Mouse (Mus musculus) heart, embryonic 16.5 days (tissue): ENCODE data around the gene 1110008L16Rik. TPM values are rescaled to one million over a fixed set of nuclear protein-coding genes. Genes with fewer than 3 reads are reported as not detected.
A peak's percentile ranks its signal among the peaks of the same experiment; 100 is the strongest.
"Not testable (repeated sequence)": the region's sequence is repeated elsewhere in the genome, so short reads cannot be mapped to it uniquely, and the experiment has no call there.

Experiments
- ATAC-seq: fragments of 200-750 bp; cut with Nextera tagmentation; replicated peaks from 2 replicates; pipeline ENCODE4 v1.8.0; 2017; ENCODE audit warnings: moderate number of reproducible peaks; ENCODE audit not compliant: insufficient read depth, low FRiP score; ENCODE audit errors: extremely low read depth
- H3K27ac ChIP-seq: fragments of 300-500 bp; sonication (generic); 2 replicates; pipeline ENCODE4 v1.5.1; 2014; ENCODE audit warnings: mild to moderate bottlenecking, low read length, control low read depth, moderate library complexity
- H3K27me3 ChIP-seq: fragments of 300-500 bp; sonication (generic); 2 replicates; pipeline ENCODE4 v1.6.1; 2014; ENCODE audit warnings: low read length, mixed read lengths; ENCODE audit not compliant: control insufficient read depth, insufficient read depth
- H3K36me3 ChIP-seq: fragments of 300-500 bp; sonication (generic); 2 replicates; pipeline ENCODE4 v1.6.1; 2014; ENCODE audit not compliant: control insufficient read depth, insufficient read depth
- H3K4me1 ChIP-seq: fragments of 300-500 bp; sonication (generic); 2 replicates; pipeline ENCODE4 v1.6.1; 2014; ENCODE audit warnings: low read length, mixed read lengths; ENCODE audit not compliant: control insufficient read depth, insufficient read depth
- H3K4me2 ChIP-seq: fragments of 300-500 bp; sonication (generic); 2 replicates; pipeline ENCODE4 v1.6.1; 2014; ENCODE audit warnings: low read depth, mild to moderate bottlenecking, control low read depth, low read length
- H3K4me3 ChIP-seq: fragments of 300-500 bp; sonication (generic); 2 replicates; pipeline ENCODE4 v1.5.1; 2014; ENCODE audit warnings: mild to moderate bottlenecking, control low read depth, low read length
- H3K9ac ChIP-seq: fragments of 300-500 bp; sonication (generic); 2 replicates; pipeline ENCODE4 v1.6.1; 2014; ENCODE audit warnings: low read length, control low read depth
- H3K9me3 ChIP-seq: fragments of 300-500 bp; sonication (generic); replicated peaks from 2 replicates; pipeline ENCODE4 v1.6.1; 2016; ENCODE audit warnings: low read length; ENCODE audit not compliant: control insufficient read depth
- WGBS: fragments of 180-500 bp; shearing (Covaris S2); extraction: QIAGEN DNeasy Blood & Tissue Kit; methylation state at CpG from one replicate; pipeline ENCODE4 v1.1.7; 2014; 5-methylcytosine and 5-hydroxymethylcytosine counted together
- polyA plus RNA-seq: library from polyadenylated mRNA; unstranded; fragments of >200 nt; fragmentation: Nextera tagmentation; extraction: Ambion mirVana; gene quantifications from 2 replicates; pipeline ENCODE4 v1.2.1, GENCODE M21; 2015

The 1110008L16Rik gene
- polyA plus RNA-seq, 1 experiment from 2014 or later = 12.3 TPM

GRCm38 (mm10) chr12:55392733-55393577, 93.6 kb downstream of the 1110008L16Rik start:
- no peak for ATAC-seq
- Histone ChIP-seq H3K36me3 (no peaks in the 10 kb centered on the region), H3K27ac (no peak overlapping the region), H3K27me3 (no peaks in the 10 kb centered on the region), H3K9me3 (no peaks in the 10 kb centered on the region), H3K9ac (no peak overlapping the region), H3K4me1 (peaks cover 9% of the 10 kb centered on the region), H3K4me3 (no peak overlapping the region), H3K4me2 (no peak overlapping the region)
- 82% methylated on average over 11 of the region's 11 CpGs for WGBS

DNA sequence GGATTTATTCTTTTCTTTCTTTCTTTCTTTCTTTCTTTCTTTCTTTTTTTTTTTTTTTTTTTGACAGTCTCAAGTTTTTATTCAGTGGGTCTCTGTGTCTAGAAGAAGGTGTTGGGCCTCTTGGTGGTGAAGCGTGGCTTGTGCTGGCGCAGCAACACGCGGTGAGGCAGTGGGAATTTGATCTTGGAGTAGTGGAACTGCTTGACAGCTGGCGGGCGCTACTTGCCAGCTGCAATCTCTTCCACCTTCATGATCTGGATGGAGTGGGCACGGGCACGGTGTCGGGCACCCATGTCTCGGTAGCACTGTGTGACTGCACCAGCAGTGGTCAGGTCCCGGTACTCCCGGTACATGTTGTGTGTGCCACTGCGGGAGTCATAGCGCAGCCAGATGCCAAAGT, 96.2 kb downstream of the 1110008L16Rik start:
- H3K9me3 ChIP-seq, H3K4me2 ChIP-seq, H3K27me3 ChIP-seq, H3K9ac ChIP-seq, ATAC-seq, H3K36me3 ChIP-seq, H3K4me3 ChIP-seq, H3K27ac ChIP-seq: not testable (repeated sequence)
- WGBS = 86% methylated on average over 14 of the region's 14 CpGs
- H3K4me1 ChIP-seq = peaks cover 17% of the 10 kb centered on the region

- Histone ChIP-seq H3K9me3 (no peaks in the 10 kb centered on the region), H3K4me1 (peaks cover 17% of the 10 kb centered on the region), H3K27me3 (no peaks in the 10 kb centered on the region), H3K4me2 (no peak overlapping the region), H3K9ac (no peak overlapping the region), H3K27ac (no peak overlapping the region), H3K36me3 (no peaks in the 10 kb centered on the region), H3K4me3 (no peak overlapping the region)
- 93% methylated on average over 4 of the region's 4 CpGs for WGBS
- no peak for ATAC-seq
Observed at GRCm38 (mm10) chr12:55396536-55396935, 97.2 kb downstream of the 1110008L16Rik start.

GRCm38 (mm10) chr12:55397544-55398239, 98.3 kb downstream of the 1110008L16Rik start:
- Histone ChIP-seq H3K4me1 (peaks cover 17% of the 10 kb centered on the region), H3K4me3 (peak overlapping the region; percentile 87), H3K9ac (peak overlapping the region; percentile 93), H3K4me2 (peak overlapping the region; percentile 79), H3K36me3 (no peaks in the 10 kb centered on the region), H3K27ac (peak overlapping the region; percentile 97), H3K9me3 (no peaks in the 10 kb centered on the region), H3K27me3 (no peaks in the 10 kb centered on the region)
- WGBS = 49% methylated on average over 9 of the region's 9 CpGs
- no peak for ATAC-seq

DNA sequence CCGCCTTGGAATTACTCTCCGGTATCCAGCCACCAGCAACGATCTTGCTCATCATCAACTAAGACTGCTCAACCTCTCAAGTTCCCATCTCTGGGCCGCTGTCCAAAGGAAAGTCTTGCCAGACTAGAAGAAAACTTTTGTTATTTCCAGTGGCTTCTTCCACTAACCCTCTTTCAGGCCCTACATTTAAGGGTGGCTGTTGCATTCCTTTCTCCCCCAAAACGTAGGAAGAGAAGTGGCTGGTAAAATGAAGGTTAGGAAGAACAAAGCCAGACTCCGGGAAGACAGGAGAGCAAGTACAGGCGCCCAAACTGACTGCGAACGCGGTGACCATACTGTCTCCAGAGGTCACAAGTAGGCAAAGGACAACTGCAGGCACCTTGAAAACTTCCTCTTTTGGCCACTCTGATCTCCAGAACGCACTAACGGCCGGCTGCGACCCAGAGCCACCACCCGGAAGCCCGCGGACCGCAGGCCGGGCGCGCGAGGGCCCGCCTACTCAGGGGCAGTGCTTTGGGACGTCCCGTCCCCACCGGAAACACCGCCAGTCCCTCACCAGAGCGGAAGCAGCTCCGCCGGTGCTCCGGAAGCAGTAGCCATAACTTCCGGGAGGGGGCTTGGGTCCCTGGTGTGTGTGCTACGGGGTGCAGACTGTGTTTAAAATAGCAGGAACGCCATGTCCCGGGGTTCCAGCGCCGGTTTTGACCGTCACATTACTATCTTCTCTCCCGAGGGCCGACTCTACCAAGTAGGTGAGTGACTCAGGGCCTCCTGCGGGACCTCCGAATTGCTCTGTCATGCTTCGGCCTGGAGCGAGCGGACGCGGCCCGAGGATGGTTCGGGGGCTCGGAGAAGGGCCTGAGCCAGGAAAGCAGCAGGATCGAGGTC, 99.1 kb downstream of the 1110008L16Rik start:
- peak overlapping the region; percentile 87 for H3K4me3 ChIP-seq

GRCm38 (mm10) chr12:55399128-55399677, 99.8 kb downstream of the 1110008L16Rik start:
- H3K9me3 ChIP-seq = no peaks in the 10 kb centered on the region
- H3K4me1 ChIP-seq = peaks cover 17% of the 10 kb centered on the region
- H3K9ac ChIP-seq = peak overlapping the region; percentile 93
- H3K27ac ChIP-seq = peak overlapping the region; percentile 97
- H3K27me3 ChIP-seq = no peaks in the 10 kb centered on the region
- no peaks in the 10 kb centered on the region; the same call in 1 of the 2 replicates for H3K36me3 ChIP-seq
- H3K4me2 ChIP-seq = peak overlapping the region; percentile 96
- ATAC-seq = peak; percentile 11
- H3K4me3 ChIP-seq = peak overlapping the region; percentile 87
- WGBS = 2% methylated on average over 20 of the region's 20 CpGs

More for the DNA sequence above, 99.1 kb downstream of the 1110008L16Rik start:
- Histone ChIP-seq H3K4me2 (peak overlapping the region; percentile 96), H3K9me3 (no peaks in the 10 kb centered on the region), H3K4me1 (peaks cover 17% of the 10 kb centered on the region), H3K27me3 (no peaks in the 10 kb centered on the region), H3K27ac (peak overlapping the region; percentile 97), H3K36me3 (no peaks in the 10 kb centered on the region), H3K9ac (peak overlapping the region; percentile 93)
- ATAC-seq = peak; percentile 99
- WGBS = under 1% methylated on average over 51 of the region's 51 CpGs

DNA sequence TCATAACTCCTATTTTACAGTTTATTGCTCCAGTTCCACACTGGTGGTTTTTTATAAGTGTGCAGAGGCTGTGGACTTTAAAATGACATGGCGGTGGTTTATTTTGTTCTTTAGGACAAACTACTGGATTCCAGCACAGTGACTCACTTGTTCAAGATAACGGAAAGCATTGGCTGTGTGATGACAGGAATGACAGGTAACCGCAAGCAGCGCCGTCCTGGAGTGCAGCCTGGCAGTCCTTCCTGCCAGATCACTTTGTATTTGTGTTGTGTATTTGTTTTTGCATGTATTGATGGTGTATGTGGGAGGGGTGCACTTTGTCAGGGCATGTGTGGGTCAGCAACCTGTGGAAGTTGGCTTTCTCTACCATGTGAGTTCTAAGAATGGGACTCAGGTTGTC, 108.5 kb downstream of the 1110008L16Rik start:
- no peaks in the 10 kb centered on the region for H3K9me3 ChIP-seq
- H3K4me2 ChIP-seq = no peak overlapping the region
- H3K4me1 ChIP-seq = peaks cover 5% of the 10 kb centered on the region; the same call in 1 of the 2 replicates
- peaks cover 30% of the 10 kb centered on the region for H3K36me3 ChIP-seq
- no peak overlapping the region for H3K27ac ChIP-seq
- H3K27me3 ChIP-seq = no peaks in the 10 kb centered on the region
- WGBS = 36% methylated on average over 5 of the region's 5 CpGs
- H3K9ac ChIP-seq = no peak overlapping the region
- ATAC-seq = no peak
- no peak overlapping the region for H3K4me3 ChIP-seq

DNA sequence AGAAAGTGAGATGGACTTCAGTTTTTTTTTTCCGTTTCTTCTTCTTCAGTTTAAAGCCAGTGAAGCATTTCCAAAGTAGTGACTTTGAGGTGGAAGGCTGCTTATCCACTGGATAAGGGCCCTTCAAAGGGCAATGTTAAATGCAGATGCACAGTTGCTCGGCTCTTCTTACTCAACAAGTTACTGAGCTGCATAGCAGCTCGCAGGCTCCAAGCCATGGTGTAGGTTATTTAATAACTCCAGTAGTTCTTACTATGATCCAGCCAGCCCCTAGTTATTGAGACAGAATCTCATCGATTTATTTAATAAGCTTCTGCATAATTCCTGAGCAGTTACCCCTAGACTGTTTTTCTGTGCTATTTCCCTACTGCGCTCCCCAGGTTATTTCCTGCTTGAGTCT, 115.9 kb downstream of the 1110008L16Rik start:
- Histone ChIP-seq H3K36me3 (peaks cover 67% of the 10 kb centered on the region), H3K9me3 (no peaks in the 10 kb centered on the region), H3K9ac (no peak overlapping the region), H3K4me2 (no peak overlapping the region), H3K27ac (no peak overlapping the region), H3K4me3 (no peak overlapping the region), H3K27me3 (no peaks in the 10 kb centered on the region), H3K4me1 (no peaks in the 10 kb centered on the region)
- no peak for ATAC-seq
- 94% methylated on average over 5 of the region's 5 CpGs for WGBS
